Mouse (Mus musculus) small intestine, adult 2 months (tissue): ENCODE measurements around the gene Gpr31b.
"Not testable (repeated sequence)": the region's sequence is repeated elsewhere in the genome, so short reads cannot be mapped to it uniquely, and the experiment has no call there.

ENCODE experiments used
- CTCF ChIP-seq: fragments of 200-500 bp; IDR thresholded peaks from 2 replicates; pipeline ENCODE4 v1.5.1; 2012; ENCODE audit warnings: low read depth, mild to moderate bottlenecking, control low read depth, inconsistent platforms, low read length, moderate library complexity, mixed read lengths; ENCODE audit not compliant: insufficient replicate concordance, insufficient read length; ENCODE audit errors: extremely low read depth
- POLR2A ChIP-seq: fragments of 200-500 bp; IDR thresholded peaks from 2 replicates; pipeline ENCODE4 v1.6.1; 2012; ENCODE audit warnings: low read depth, mild to moderate bottlenecking, control low read depth, inconsistent platforms, low read length, moderate library complexity

GRCm38 (mm10) chr17:13060804-13061203 lies 8.7 kb upstream of the Gpr31b start, which contains the start of gene Tcp10b:
- TF ChIP-seq POLR2A, CTCF: not testable (repeated sequence)
